Mouse (Mus musculus) cerebellum, adult (tissue): ENCODE data around the gene Zbtb12.

ENCODE experiments used
- ATAC-seq: cut with Nextera tagmentation; 2 replicates; pipeline ENCODE4 v1.9.2; 2017; ENCODE audit warnings: mild to moderate bottlenecking, moderate library complexity, mixed read lengths; ENCODE audit not compliant: insufficient number of reproducible peaks, low FRiP score, low TSS enrichment

Gene Zbtb12

DNA sequence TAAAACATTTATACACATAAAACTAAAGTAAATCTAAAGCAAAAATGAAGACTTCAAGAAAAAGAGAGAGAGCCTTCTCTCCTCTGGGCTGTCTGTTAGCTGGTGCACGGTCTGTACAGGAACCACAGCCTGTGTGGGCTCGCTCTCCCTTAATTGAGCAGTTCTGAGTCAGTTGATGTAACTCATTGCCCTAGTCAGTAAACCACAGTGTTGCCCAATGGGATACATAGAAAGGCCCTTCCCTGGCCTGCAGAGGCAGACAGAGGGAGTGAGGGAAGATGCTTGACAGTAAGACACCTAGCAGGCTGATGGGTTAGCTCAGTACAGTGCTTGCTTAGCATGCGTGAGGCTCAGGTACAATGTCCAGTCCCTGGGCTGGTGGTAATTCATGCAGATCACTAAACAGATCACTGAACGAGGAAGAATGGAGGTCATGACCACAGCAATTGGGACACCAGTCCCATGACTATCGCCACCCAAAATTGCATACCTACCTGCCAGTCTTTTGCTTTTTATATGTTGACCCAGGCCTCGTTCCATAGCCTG, 58.8 kb downstream of the Zbtb12 start:
- no peak for ATAC-seq

DNA sequence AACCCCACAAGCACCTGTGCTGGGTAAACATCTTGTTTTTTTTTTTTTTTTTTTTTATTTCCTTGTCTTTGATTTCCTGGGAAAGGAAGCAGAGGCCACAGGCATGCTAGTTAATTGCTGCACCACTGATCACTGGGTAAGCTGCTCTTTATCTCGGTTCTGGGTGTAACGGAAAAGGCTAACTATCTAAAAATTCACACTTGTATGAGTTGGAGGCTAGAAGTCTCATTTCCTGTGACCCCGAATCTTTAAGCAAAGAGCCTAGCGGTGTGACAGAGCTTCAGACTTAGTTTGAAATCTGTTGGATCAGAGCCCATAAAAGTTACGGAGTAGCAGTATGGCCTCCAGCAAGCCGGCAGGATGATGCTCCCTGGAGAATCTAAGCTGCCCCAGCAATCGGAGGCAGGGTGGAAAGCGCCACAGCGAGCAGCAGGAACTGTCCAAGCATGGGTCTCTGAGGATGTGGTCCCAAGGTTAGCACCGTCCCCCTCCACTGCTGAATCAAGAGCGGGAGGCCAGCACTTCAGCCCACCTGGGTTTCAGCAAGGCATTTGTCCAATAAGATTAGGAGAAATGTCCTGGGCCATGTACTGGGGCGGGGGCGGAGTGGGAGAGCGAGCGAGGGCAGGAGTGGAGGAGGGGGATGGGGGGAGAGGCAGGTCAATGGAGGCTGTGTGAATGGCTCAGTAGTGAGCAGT, 62.2 kb downstream of the Zbtb12 start:
- no peak for ATAC-seq

DNA sequence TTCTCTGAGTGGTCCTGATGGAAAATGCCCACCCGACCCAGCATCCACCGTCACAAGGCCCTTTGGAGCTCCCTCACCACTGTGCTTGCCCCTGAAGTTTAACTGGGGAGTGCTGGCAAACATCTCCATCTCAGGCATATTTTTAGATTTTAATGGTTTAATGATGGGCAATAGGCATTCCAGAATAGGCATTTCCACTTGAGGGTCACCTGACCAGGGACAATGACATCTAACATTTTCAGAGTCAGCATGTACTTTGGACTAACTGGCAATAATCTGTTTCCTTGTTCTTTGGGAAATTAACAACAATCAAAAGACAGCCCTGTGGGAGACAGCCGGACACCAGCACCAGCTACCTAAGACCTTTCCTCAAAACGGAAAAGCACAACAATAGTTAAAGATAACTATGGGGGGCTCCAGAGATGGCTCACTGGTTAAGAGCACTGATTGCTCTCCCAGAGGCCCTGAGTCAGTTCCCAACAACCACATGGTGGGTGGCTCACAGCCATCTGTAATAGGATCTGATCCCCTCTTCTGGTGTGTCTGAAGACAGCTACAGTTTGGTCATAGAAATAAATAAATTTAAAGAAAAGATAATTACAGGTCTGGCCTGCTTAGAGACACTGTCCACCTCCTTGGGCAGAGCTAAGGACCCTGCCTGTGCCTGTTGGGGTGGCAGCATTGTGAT, 64.0 kb downstream of the Zbtb12 start:
- no peak for ATAC-seq

DNA sequence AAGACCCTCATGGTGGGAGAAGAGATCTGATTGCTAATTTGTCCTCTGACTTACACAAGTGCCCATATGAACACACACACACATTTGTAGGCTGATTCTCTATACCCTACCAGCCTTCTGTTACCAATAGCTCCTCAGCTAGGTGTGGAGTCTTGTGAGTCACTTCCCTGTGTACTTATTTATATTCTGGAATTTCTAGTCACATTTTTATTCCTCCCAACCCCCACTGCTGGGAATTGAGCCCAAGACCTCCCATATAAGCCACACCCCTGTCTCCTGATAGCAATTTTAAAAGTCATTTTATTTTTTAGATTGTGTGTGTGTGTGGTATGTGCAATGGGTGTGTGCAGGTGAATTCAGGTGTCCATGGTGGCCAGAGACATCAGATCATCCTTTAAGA, 65.1 kb downstream of the Zbtb12 start:
- ATAC-seq, result no peak
